Mouse (Mus musculus) liver, embryonic 14.5 days (tissue): ENCODE measurements around the gene Serhl.

Experiments
- CTCF ChIP-seq: IDR thresholded peaks from 2 replicates; pipeline ENCODE4 v1.5.1; 2016; ENCODE audit warnings: antibody characterized with exemption, low read depth, control low read depth
- EP300 ChIP-seq: IDR thresholded peaks from 2 replicates; pipeline ENCODE4 v1.6.1; 2016; ENCODE audit warnings: antibody characterized with exemption, low read depth

- no peak for TF ChIP-seq EP300
- TF ChIP-seq CTCF, result no peak
These were observed 46.0 kb upstream of the Serhl start for GRCm38 (mm10) chr15:83043362-83043708.
